Mouse (Mus musculus) cerebellum, postnatal 14 days (tissue): Measurements from ENCODE around the gene Gm6351.
"Not testable (repeated sequence)": the region's sequence is repeated elsewhere in the genome, so short reads cannot be mapped to it uniquely, and the experiment has no call there.

Source experiments
- DNase-seq, 2 experiments: peaks; one replicate each; pipeline ENCODE4 v3.0.0; 2021; ENCODE audit warnings: mixed read lengths in 2 of 2

Gm6351 gene

GRCm38 (mm10) chr5:94076085-94076484 is at the start of gene Gm6351:
Gene Gm6351 (plus strand): TSS chr5:94076385.
- not testable (repeated sequence) for DNase-seq

- DNase-seq, result not testable (repeated sequence)
Observed at GRCm38 (mm10) chr5:94070445-94070844, 5.7 kb upstream of the Gm6351 start, which contains the start of gene BC061212. Gene BC061212 (minus strand): TSS chr5:94070545.
